Mouse (Mus musculus) forebrain, embryonic 13.5 days (tissue): Measurements from ENCODE around the gene Zfp830. TPM values are rescaled to one million over a fixed set of nuclear protein-coding genes. Genes with fewer than 3 reads are reported as not detected.

Source experiments
- ATAC-seq: fragments of 200-750 bp; cut with Nextera tagmentation; 2 replicates; pipeline ENCODE4 v1.8.0; 2017
- H3K27ac ChIP-seq: fragments of 300-500 bp; sonication (generic); 2 replicates; pipeline ENCODE4 v1.5.1; 2015; ENCODE audit warnings: inconsistent platforms, mild to moderate bottlenecking, moderate library complexity
- H3K27me3 ChIP-seq: fragments of 300-500 bp; sonication (generic); 2 replicates; pipeline ENCODE4 v1.6.1; 2015; ENCODE audit warnings: mild to moderate bottlenecking, inconsistent platforms
- H3K36me3 ChIP-seq: fragments of 300-500 bp; sonication (generic); 2 replicates; pipeline ENCODE4 v1.6.1; 2015; ENCODE audit warnings: mild to moderate bottlenecking, inconsistent platforms; ENCODE audit not compliant: poor library complexity, severe bottlenecking
- H3K4me1 ChIP-seq: fragments of 300-500 bp; sonication (generic); 2 replicates; pipeline ENCODE4 v1.6.1; 2015; ENCODE audit warnings: inconsistent platforms
- H3K4me2 ChIP-seq: fragments of 300-500 bp; sonication (generic); 2 replicates; pipeline ENCODE4 v1.6.1; 2015; ENCODE audit warnings: inconsistent platforms, mild to moderate bottlenecking, moderate library complexity
- H3K4me3 ChIP-seq: fragments of 300-500 bp; sonication (generic); 2 replicates; pipeline ENCODE4 v1.5.1; 2015; ENCODE audit warnings: mild to moderate bottlenecking, inconsistent platforms
- H3K9ac ChIP-seq: fragments of 300-500 bp; sonication (generic); 2 replicates; pipeline ENCODE4 v1.6.1; 2015; ENCODE audit warnings: mild to moderate bottlenecking, inconsistent platforms
- H3K9me3 ChIP-seq: fragments of 300-500 bp; sonication (generic); replicated peaks from 2 replicates; pipeline ENCODE4 v1.6.1; 2016; ENCODE audit warnings: inconsistent platforms
- WGBS: fragments of 180-500 bp; shearing (Covaris S2); methylation state at CpG from one replicate; pipeline ENCODE4 v1.1.7; 2015; 5-methylcytosine and 5-hydroxymethylcytosine counted together
- polyA plus RNA-seq: library from polyadenylated mRNA; unstranded; fragments of >200 nt; fragmentation: Nextera tagmentation; extraction: Ambion mirVana; gene quantifications from 2 replicates; pipeline ENCODE4 v1.2.1, GENCODE M21; 2015

Gene Zfp830
- polyA plus RNA-seq, 1 experiment from 2014 or later = 34.8 TPM

- Histone ChIP-seq H3K27ac (no peak overlapping the region), H3K4me3 (peak overlapping the region; percentile 95), H3K36me3 (peaks cover 20% of the 10 kb centered on the region), H3K9ac (peak overlapping the region; percentile 98), H3K27me3 (no peaks in the 10 kb centered on the region), H3K9me3 (no peaks in the 10 kb centered on the region), H3K4me1 (peaks cover 34% of the 10 kb centered on the region), H3K4me2 (peak overlapping the region; percentile 77)
- no peak for ATAC-seq
- WGBS = 51% methylated on average over 5 of the region's 5 CpGs
Observed at GRCm38 (mm10) chr11:82780134-82780533, 16.0 kb downstream of the Zfp830 start.

DNA sequence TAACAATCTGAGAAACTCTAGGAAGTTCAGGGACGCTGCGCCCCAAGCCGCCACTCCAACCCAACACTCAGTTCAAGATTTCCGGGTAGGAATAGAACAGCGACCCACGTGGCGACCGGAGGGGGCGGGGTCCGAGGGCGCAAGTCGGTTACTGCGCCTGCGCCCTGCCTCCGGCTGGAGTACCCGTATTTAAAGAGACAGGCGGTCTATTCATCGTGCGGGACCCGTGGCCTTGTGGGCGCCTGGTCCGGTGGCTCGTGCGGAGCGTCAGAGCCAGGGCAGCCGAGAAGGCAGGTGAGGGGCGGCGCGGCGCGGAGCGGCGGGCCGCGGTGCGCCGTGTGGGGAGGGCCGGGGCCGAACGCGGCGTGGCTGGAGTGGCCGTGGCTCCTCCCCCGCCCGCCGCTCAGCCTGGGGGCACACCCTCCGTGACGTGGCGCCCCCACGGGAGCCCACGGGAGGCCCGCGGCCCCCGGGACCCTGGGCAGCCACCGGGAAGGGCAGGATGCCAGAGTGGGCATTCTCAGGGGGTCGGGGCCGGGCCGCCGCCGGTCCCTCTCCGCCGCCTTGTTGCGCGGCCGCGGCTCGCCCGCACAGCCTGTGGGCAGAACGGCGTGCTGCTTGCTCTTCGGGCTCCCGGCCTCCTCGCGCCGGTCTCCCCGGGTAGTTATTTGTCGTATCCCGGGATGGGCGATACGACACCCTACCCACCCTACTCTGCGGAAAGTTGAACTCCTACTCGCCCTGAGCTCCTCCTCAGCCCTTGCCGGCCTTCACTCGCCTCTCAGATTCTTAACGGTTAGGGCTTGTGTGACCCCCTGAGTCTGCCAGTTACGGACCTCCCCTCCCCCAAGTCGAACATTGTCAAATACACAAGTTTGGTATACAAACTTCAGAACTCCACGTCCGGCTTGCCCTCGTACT, 17.1 kb downstream of the Zfp830 start, which contains the start of gene Lig3:
Lig3 (plus strand) TSS at position 126 of the 921 bp plus-strand sequence.
- Histone ChIP-seq H3K27me3 (no peaks in the 10 kb centered on the region), H3K36me3 (peaks cover 31% of the 10 kb centered on the region), H3K4me2 (peak within 1 kb of the TSS; percentile 77), H3K9ac (peak within 1 kb of the TSS; percentile 98), H3K27ac (peak within 1 kb of the TSS; percentile 94), H3K4me1 (peaks cover 34% of the 10 kb centered on the region), H3K9me3 (no peaks in the 10 kb centered on the region), H3K4me3 (peak within 1 kb of the TSS; percentile 95)
- under 1% methylated on average over 85 of the region's 90 CpGs for WGBS
- ATAC-seq = peak; percentile 96

GRCm38 (mm10) chr11:82782197-82782596, 18.1 kb downstream of the Zfp830 start:
- no peak for ATAC-seq
- Histone ChIP-seq H3K4me1 (peaks cover 34% of the 10 kb centered on the region), H3K27me3 (no peaks in the 10 kb centered on the region), H3K9me3 (no peaks in the 10 kb centered on the region), H3K36me3 (peaks cover 40% of the 10 kb centered on the region), H3K4me3 (peak overlapping the region; percentile 95), H3K4me2 (peak overlapping the region; percentile 77), H3K9ac (peak overlapping the region; percentile 98), H3K27ac (no peak overlapping the region)
- 40% methylated on average over 6 of the region's 6 CpGs for WGBS

- H3K4me3 ChIP-seq = no peak overlapping the region
- ATAC-seq = no peak
- no peak overlapping the region for H3K4me2 ChIP-seq
- H3K36me3 ChIP-seq = peaks cover 53% of the 10 kb centered on the region
- H3K4me1 ChIP-seq = peaks cover 34% of the 10 kb centered on the region
- no peaks in the 10 kb centered on the region for H3K27me3 ChIP-seq
- no peaks in the 10 kb centered on the region for H3K9me3 ChIP-seq
- H3K9ac ChIP-seq = no peak overlapping the region
- no peak overlapping the region for H3K27ac ChIP-seq
- WGBS = 93% methylated on average over 11 of the region's 11 CpGs
Observed at GRCm38 (mm10) chr11:82783453-82783852, 19.3 kb downstream of the Zfp830 start.

DNA sequence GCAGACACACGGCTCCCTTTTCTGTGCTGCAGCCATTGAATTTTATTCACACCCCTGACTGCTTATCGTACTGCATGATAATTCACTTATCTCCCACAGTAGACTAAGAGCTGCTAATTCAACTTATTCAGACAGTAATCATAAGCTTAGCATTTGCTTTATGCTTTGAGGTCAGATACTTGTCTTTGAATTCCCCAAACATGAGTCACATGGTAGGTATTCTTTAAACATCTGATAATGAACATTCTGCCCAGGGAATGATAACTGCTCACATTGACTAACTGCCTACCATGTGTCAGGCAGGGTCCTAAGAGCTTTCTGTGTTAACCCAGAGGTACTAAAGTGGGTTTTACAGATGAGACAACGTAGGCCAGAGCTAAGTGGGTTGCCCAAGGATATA, 42.5 kb downstream of the Zfp830 start:
- Histone ChIP-seq H3K27me3 (no peaks in the 10 kb centered on the region), H3K4me2 (no peak overlapping the region), H3K9ac (no peak overlapping the region), H3K36me3 (peaks cover 39% of the 10 kb centered on the region), H3K27ac (no peak overlapping the region), H3K4me1 (no peaks in the 10 kb centered on the region), H3K4me3 (no peak overlapping the region), H3K9me3 (no peaks in the 10 kb centered on the region)
- ATAC-seq = no peak
- 84% methylated on average over 3 of the region's 3 CpGs for WGBS

DNA sequence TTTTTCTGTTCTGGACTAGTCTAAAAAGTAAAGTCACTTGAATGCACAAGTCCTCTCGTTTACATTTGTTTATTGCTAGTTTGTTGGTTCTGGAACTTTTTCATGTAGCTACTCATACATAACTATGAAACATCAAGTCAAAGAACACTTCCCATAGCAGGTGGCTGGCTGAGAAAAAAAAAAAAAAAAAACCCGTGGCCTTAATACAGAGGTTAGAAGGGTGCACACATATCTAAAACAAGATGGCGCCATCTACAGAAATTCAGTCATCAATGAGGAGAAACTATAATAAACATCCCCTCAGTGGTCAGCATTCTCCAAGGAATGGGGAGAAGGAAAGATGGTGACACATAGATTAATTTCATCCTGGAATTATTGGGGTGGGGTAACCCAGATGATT, 43.2 kb downstream of the Zfp830 start:
- WGBS = 87% methylated on average over 3 of the region's 3 CpGs
- H3K4me2 ChIP-seq = no peak overlapping the region

GRCm38 (mm10) chr11:82808485-82808884, 44.3 kb downstream of the Zfp830 start:
- 65% methylated on average over 5 of the region's 5 CpGs for WGBS
- no peaks in the 10 kb centered on the region for H3K4me1 ChIP-seq
- H3K36me3 ChIP-seq = peaks cover 20% of the 10 kb centered on the region
- H3K27ac ChIP-seq = no peak overlapping the region
- no peaks in the 10 kb centered on the region for H3K9me3 ChIP-seq
- H3K9ac ChIP-seq = no peak overlapping the region
- H3K4me3 ChIP-seq = no peak overlapping the region
- no peak for ATAC-seq
- no peak overlapping the region for H3K4me2 ChIP-seq
- no peaks in the 10 kb centered on the region for H3K27me3 ChIP-seq

More for the DNA sequence above, 43.2 kb downstream of the Zfp830 start:
- no peak for ATAC-seq
- H3K27ac ChIP-seq = no peak overlapping the region
- no peak overlapping the region for H3K4me3 ChIP-seq
- no peaks in the 10 kb centered on the region for H3K9me3 ChIP-seq
- no peaks in the 10 kb centered on the region for H3K4me1 ChIP-seq
- H3K9ac ChIP-seq = no peak overlapping the region
- no peaks in the 10 kb centered on the region for H3K27me3 ChIP-seq
- peaks cover 32% of the 10 kb centered on the region for H3K36me3 ChIP-seq

Other genes with a start within 250 kb of the Zfp830 start
- 0.18 and 0.42 TPM in 2 replicates for gene Cct6b, start within 50 bp of the Zfp830 start, polyA plus RNA-seq
- 31.4 and 35.9 TPM in 2 replicates for gene Lig3, start 16.8 kb downstream of the Zfp830 start, polyA plus RNA-seq
- gene Rffl, start 106.9 kb downstream of the Zfp830 start, polyA plus RNA-seq = 14.4 and 15.1 TPM in 2 replicates
- gene Rad51d, start 126.3 kb downstream of the Zfp830 start, polyA plus RNA-seq = 10.9 and 12.8 TPM in 2 replicates
- 0.22 and 0.42 TPM in 2 replicates for gene Fndc8, start 127.8 kb downstream of the Zfp830 start, polyA plus RNA-seq
- gene Nle1, start 144.1 kb downstream of the Zfp830 start, polyA plus RNA-seq = 28.1 and 35.9 TPM in 2 replicates
- 0.25 and 0.40 TPM in 2 replicates for gene Unc45b, start 146.2 kb downstream of the Zfp830 start, polyA plus RNA-seq
- gene Slfn5, start 187.0 kb downstream of the Zfp830 start, polyA plus RNA-seq = 0.18 and 0.30 TPM in 2 replicates
- 9.3 and 10.2 TPM in 2 replicates for gene Slfn9, start 227.5 kb downstream of the Zfp830 start, polyA plus RNA-seq